In genomic region chr5:34217756-34218155, GRCm38 (mm10) we compare ENCODE assay signal across 19 mouse cellular contexts. TPM values are rescaled to one million over a fixed set of nuclear protein-coding genes. Genes with fewer than 3 reads are reported as not detected.
DNase-seq lines count a peak whose midpoint lies in the region; ATAC-seq lines count a peak whose summit lies in the region.
"Had no signal": no experiment of that assay in that cellular context is flagged by ENCODE, and none has a peak within 500 bp of the region (broad histone marks: within the 10 kb centered on the region; RNA-seq: fewer than 3 reads in every experiment).

No protein-coding gene starts in this region.

- peak; percentile 36; the same call in 1 of the 2 replicates for ATAC-seq in intestine, embryonic 14.5 days (replicated peaks; ENCODE audit: low FRiP score, low TSS enrichment, low read depth)
- no peak for ATAC-seq in intestine, embryonic 15.5 days
- no peak for ATAC-seq in hindbrain, embryonic 12.5 days (ENCODE audit: low FRiP score)
- ATAC-seq: CD4-positive, CD25-positive, alpha-beta regulatory T cell, adult 4 months; intestine, embryonic 16.5 days had no signal

- DNase-seq in intestine, embryonic 14.5 days (ENCODE audit: low spot score): no peak
- peak; percentile 21 for DNase-seq in embryonic facial prominence, embryonic 10.5 days (ENCODE audit: low spot score)
- DNase-seq in heart, embryonic 10.5 days (ENCODE audit: low spot score): peak; percentile 89
- peak; percentile 60 for DNase-seq in heart, postnatal 4 days
- DNase-seq in c-Kit-positive CD71-positive TER-119-positive erythroid progenitor cells, embryonic 14.5 days (ENCODE audit: low spot score): no peak
- DNase-seq: adrenal gland, adult 8-10 months; cerebellum, postnatal 10 days; gastrocnemius, adult 2 months had no signal

- no peak overlapping the region for H3K4me2 ChIP-seq in intestine, embryonic 14.5 days (ENCODE audit: low read length)
- H3K4me2 ChIP-seq in intestine, embryonic 15.5 days (replicated peaks): no peak overlapping the region
- no peak overlapping the region for H3K4me2 ChIP-seq in hindbrain, embryonic 12.5 days (replicated peaks)
- H3K4me2 ChIP-seq: forebrain, embryonic 12.5 days; limb, embryonic 13.5 days; neural tube, embryonic 13.5 days had no signal

- no peak overlapping the region for H3K4me3 ChIP-seq in intestine, embryonic 14.5 days (ENCODE audit: low read depth, low read length)
- H3K4me3 ChIP-seq in intestine, embryonic 15.5 days (replicated peaks): no peak overlapping the region
- H3K4me3 ChIP-seq in embryonic facial prominence, embryonic 10.5 days: no peak overlapping the region
- H3K4me3 ChIP-seq in heart, embryonic 10.5 days: peak overlapping the region; percentile 5; the same call in 1 of the 2 replicates
- no peak overlapping the region for H3K4me3 ChIP-seq in hindbrain, embryonic 12.5 days
- H3K4me3 ChIP-seq: forebrain, embryonic 12.5 days; gastrocnemius, adult 2 months; layer of hippocampus, adult 2 months; left cerebral cortex, adult 2 months; limb, embryonic 13.5 days; megakaryocyte, embryonic 14.5 days; neural tube, embryonic 13.5 days had no signal

- no peaks in the 10 kb centered on the region for H3K27me3 ChIP-seq in intestine, embryonic 14.5 days (replicated peaks; ENCODE audit: control insufficient read depth, insufficient read depth, low read length)
- no peaks in the 10 kb centered on the region for H3K27me3 ChIP-seq in intestine, embryonic 15.5 days (replicated peaks)
- H3K27me3 ChIP-seq in embryonic facial prominence, embryonic 10.5 days (replicated peaks; ENCODE audit: low read depth, poor library complexity, severe bottlenecking): no peaks in the 10 kb centered on the region
- peaks cover 23% of the 10 kb centered on the region for H3K27me3 ChIP-seq in heart, embryonic 10.5 days (ENCODE audit: insufficient read depth, poor library complexity, severe bottlenecking)
- no peaks in the 10 kb centered on the region for H3K27me3 ChIP-seq in hindbrain, embryonic 12.5 days
- H3K27me3 ChIP-seq: forebrain, embryonic 12.5 days; neural tube, embryonic 13.5 days had no signal

- no peak overlapping the region for H3K27ac ChIP-seq in intestine, embryonic 14.5 days (ENCODE audit: low read depth)
- H3K27ac ChIP-seq in intestine, embryonic 15.5 days: no peak overlapping the region
- H3K27ac ChIP-seq in embryonic facial prominence, embryonic 10.5 days (replicated peaks): no peak overlapping the region
- H3K27ac ChIP-seq in heart, embryonic 10.5 days: peak overlapping the region; percentile 24; the same call in 1 of the 2 replicates
- H3K27ac ChIP-seq in hindbrain, embryonic 12.5 days: no peak overlapping the region
- H3K27ac ChIP-seq: forebrain, embryonic 12.5 days; gastrocnemius, adult 2 months; kidney, postnatal 0 days; layer of hippocampus, adult 2 months; left cerebral cortex, adult 2 months; limb, embryonic 13.5 days; neural tube, embryonic 13.5 days had no signal

- H3K9ac ChIP-seq in intestine, embryonic 14.5 days (ENCODE audit: low read length): no peak overlapping the region
- no peak overlapping the region for H3K9ac ChIP-seq in intestine, embryonic 15.5 days
- no peak overlapping the region for H3K9ac ChIP-seq in hindbrain, embryonic 12.5 days
- H3K9ac ChIP-seq: forebrain, embryonic 12.5 days; limb, embryonic 13.5 days; neural tube, embryonic 13.5 days had no signal

- no peaks in the 10 kb centered on the region for H3K36me3 ChIP-seq in intestine, embryonic 14.5 days (ENCODE audit: control insufficient read depth, insufficient read depth, low read length)
- no peaks in the 10 kb centered on the region for H3K36me3 ChIP-seq in intestine, embryonic 15.5 days
- no peaks in the 10 kb centered on the region for H3K36me3 ChIP-seq in embryonic facial prominence, embryonic 10.5 days (replicated peaks)
- no peaks in the 10 kb centered on the region for H3K36me3 ChIP-seq in heart, embryonic 10.5 days
- no peaks in the 10 kb centered on the region for H3K36me3 ChIP-seq in hindbrain, embryonic 12.5 days
- H3K36me3 ChIP-seq: forebrain, embryonic 12.5 days; limb, embryonic 13.5 days had no signal

- H3K9me3 ChIP-seq in intestine, embryonic 14.5 days (ENCODE audit: control insufficient read depth, low read length): no peaks in the 10 kb centered on the region
- H3K9me3 ChIP-seq in intestine, embryonic 15.5 days: no peaks in the 10 kb centered on the region
- no peaks in the 10 kb centered on the region for H3K9me3 ChIP-seq in embryonic facial prominence, embryonic 10.5 days
- H3K9me3 ChIP-seq in heart, embryonic 10.5 days: no peaks in the 10 kb centered on the region
- no peaks in the 10 kb centered on the region for H3K9me3 ChIP-seq in hindbrain, embryonic 12.5 days (replicated peaks)
- H3K9me3 ChIP-seq: forebrain, embryonic 12.5 days; limb, embryonic 13.5 days; megakaryocyte, embryonic 14.5 days; neural tube, embryonic 13.5 days had no signal

- WGBS in intestine, embryonic 14.5 days: 24% methylated on average over 9 of the region's 9 CpGs
- WGBS in intestine, embryonic 15.5 days: 42% methylated on average over 9 of the region's 9 CpGs
- WGBS in embryonic facial prominence, embryonic 10.5 days: 68% methylated on average over 9 of the region's 9 CpGs
- 18% methylated on average over 9 of the region's 9 CpGs for WGBS in heart, embryonic 10.5 days
- WGBS in hindbrain, embryonic 12.5 days: 70% methylated on average over 9 of the region's 9 CpGs

- peaks cover 14% of the 10 kb centered on the region for H3K4me1 ChIP-seq in intestine, embryonic 14.5 days (replicated peaks; ENCODE audit: control insufficient read depth, insufficient read depth, low read length)
- peaks cover 9% of the 10 kb centered on the region; the same call in 1 of the 2 replicates for H3K4me1 ChIP-seq in intestine, embryonic 15.5 days (replicated peaks)
- peaks cover 12% of the 10 kb centered on the region; the same call in 1 of the 2 replicates for H3K4me1 ChIP-seq in embryonic facial prominence, embryonic 10.5 days
- peaks cover 34% of the 10 kb centered on the region for H3K4me1 ChIP-seq in heart, embryonic 10.5 days
- no peaks in the 10 kb centered on the region for H3K4me1 ChIP-seq in hindbrain, embryonic 12.5 days
- H3K4me1 ChIP-seq: forebrain, embryonic 12.5 days; neural tube, embryonic 13.5 days had no signal

RNA-seq across cellular contexts. Expression of gene Mxd4, which starts 30.2 kb away (rescaled TPM):
- polyA plus RNA-seq in intestine, embryonic 14.5 days (2014; fragmentation: Nextera tagmentation; extraction: Ambion mirVana): 26.2 and 29.1 TPM in 2 replicates
- polyA plus RNA-seq in intestine, embryonic 15.5 days (2015; fragmentation: Nextera tagmentation; extraction: Ambion mirVana): 18.7 and 19.4 TPM in 2 replicates
- polyA plus RNA-seq in embryonic facial prominence, embryonic 10.5 days (2016; fragmentation: Nextera tagmentation; extraction: Ambion mirVana): 18.7 and 23.0 TPM in 2 replicates
- polyA plus RNA-seq in heart, embryonic 10.5 days (2016; fragmentation: Nextera tagmentation; extraction: Ambion mirVana): 21.6 and 22.5 TPM in 2 replicates
- 10 to 100 TPM; 60.7 to 66.5 TPM for total RNA-seq in heart, postnatal 4 days (2021)
- 33.2 and 36.5 TPM in 2 replicates for polyA plus RNA-seq in hindbrain, embryonic 12.5 days (2016; fragmentation: Nextera tagmentation; extraction: Ambion mirVana)

RNA-seq across cellular contexts. Expression of gene Haus3, which starts 48.4 kb away (rescaled TPM):
- 30.4 and 33.3 TPM in 2 replicates for polyA plus RNA-seq in intestine, embryonic 14.5 days (2014; fragmentation: Nextera tagmentation; extraction: Ambion mirVana)
- polyA plus RNA-seq in intestine, embryonic 15.5 days (2015; fragmentation: Nextera tagmentation; extraction: Ambion mirVana): 30.1 and 34.4 TPM in 2 replicates
- 53.0 and 60.0 TPM in 2 replicates for polyA plus RNA-seq in embryonic facial prominence, embryonic 10.5 days (2016; fragmentation: Nextera tagmentation; extraction: Ambion mirVana)
- 32.8 and 43.0 TPM in 2 replicates for polyA plus RNA-seq in heart, embryonic 10.5 days (2016; fragmentation: Nextera tagmentation; extraction: Ambion mirVana)
- total RNA-seq in heart, postnatal 4 days (2021): 10 to 100 TPM; 11.5 to 12.5 TPM
- 33.5 and 33.8 TPM in 2 replicates for polyA plus RNA-seq in hindbrain, embryonic 12.5 days (2016; fragmentation: Nextera tagmentation; extraction: Ambion mirVana)

RNA-seq across cellular contexts. Expression of gene Poln, which starts 48.5 kb away (rescaled TPM):
- 0.60 and 0.75 TPM in 2 replicates for polyA plus RNA-seq in intestine, embryonic 14.5 days (2014; fragmentation: Nextera tagmentation; extraction: Ambion mirVana)
- 0.51 and 0.84 TPM in 2 replicates for polyA plus RNA-seq in intestine, embryonic 15.5 days (2015; fragmentation: Nextera tagmentation; extraction: Ambion mirVana)
- 0.67 and 0.69 TPM in 2 replicates for polyA plus RNA-seq in embryonic facial prominence, embryonic 10.5 days (2016; fragmentation: Nextera tagmentation; extraction: Ambion mirVana)
- 0.23 and 0.64 TPM in 2 replicates for polyA plus RNA-seq in heart, embryonic 10.5 days (2016; fragmentation: Nextera tagmentation; extraction: Ambion mirVana)
- under 1 TPM; 0.47 to 0.52 TPM for total RNA-seq in heart, postnatal 4 days (2021)
- polyA plus RNA-seq in hindbrain, embryonic 12.5 days (2016; fragmentation: Nextera tagmentation; extraction: Ambion mirVana): 0.41 and 0.51 TPM in 2 replicates

Comparison
In these comparisons a context has a peak if more than half of its experiments do, and no peak if none do; other contexts are left out.
1. DNase-seq: peak in embryonic facial prominence, embryonic 10.5 days (single experiment), heart, embryonic 10.5 days (single experiment) and heart, postnatal 4 days (single experiment); none in intestine, embryonic 14.5 days (single experiment) and c-Kit-positive CD71-positive TER-119-positive erythroid progenitor cells, embryonic 14.5 days (single experiment).